Mouse (Mus musculus): ENCODE measurements around the gene Ksr1. TPM values are rescaled to one million over a fixed set of nuclear protein-coding genes. Genes with fewer than 3 reads are reported as not detected.

The Ksr1 gene
- 3.7 and 4.3 TPM in 2 replicates for polyA plus RNA-seq (2016; fragmentation: Nextera tagmentation; extraction: Ambion mirVana)

DNA sequence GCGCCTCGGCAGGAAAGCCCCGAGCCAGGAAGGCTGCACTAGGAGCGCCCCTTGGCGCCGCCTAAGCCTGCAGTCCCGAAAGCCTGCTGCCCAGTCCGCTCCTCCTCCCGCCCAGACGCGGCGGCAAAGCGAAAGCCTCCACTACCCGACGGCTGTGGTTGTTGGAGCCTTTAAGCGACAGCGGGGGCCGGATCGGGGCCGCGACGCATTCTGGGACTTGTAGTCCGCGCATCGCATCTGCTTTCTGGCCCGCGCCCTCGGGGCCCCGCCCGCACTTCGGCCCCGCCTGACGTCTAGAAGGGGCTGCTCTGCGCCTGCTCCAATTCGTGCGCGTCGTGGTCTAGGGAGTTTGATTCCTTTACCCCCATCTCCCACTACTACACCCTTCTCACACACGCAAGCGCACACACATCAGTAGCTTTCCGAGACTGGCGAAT, at the start of gene Ksr1:
TSS of gene Ksr1 (minus strand) at position 77 of the 437 bp plus-strand sequence.
- Histone ChIP-seq H3K36me3 (no peaks in the 10 kb centered on the region), H3K4me3 (peak within 1 kb of the TSS; percentile 87), H3K27me3 (no peaks in the 10 kb centered on the region), H3K27ac (replicated peaks) (peak within 1 kb of the TSS; percentile 90), H3K9me3 (no peaks in the 10 kb centered on the region), H3K9ac (replicated peaks) (peak within 1 kb of the TSS; percentile 89), H3K4me1 (peaks cover 30% of the 10 kb centered on the region), H3K4me2 (replicated peaks) (peak within 1 kb of the TSS; percentile 81)
- 1% methylated on average over 36 of the region's 42 CpGs for WGBS
- peak; percentile 95 for ATAC-seq (ENCODE audit: low FRiP score, low read depth)

DNA sequence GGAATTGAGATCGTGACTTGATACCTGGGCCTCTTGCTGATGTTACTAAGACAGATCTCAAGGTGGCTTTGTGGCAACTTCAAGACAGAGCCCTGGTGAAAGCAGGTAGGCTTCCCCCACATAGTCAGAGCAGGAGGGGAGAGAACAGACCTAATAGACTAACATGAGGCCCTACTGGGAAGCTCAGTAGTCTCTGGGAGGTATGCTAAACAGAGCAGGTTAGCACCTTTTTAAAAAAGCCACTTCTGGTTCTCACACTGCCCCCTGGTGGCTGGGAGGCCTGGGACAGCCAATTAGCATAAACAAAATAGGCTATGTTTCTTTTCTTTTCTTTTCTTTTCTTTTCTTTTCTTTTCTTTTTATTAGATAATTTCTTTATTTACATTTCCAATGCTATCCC, 46.0 kb upstream of the Ksr1 start:
- H3K4me1 ChIP-seq = peaks cover 10% of the 10 kb centered on the region; the same call in 1 of the 2 replicates
- H3K4me3 ChIP-seq = no peak overlapping the region
- WGBS = 95% methylated on average over 1 of the region's 1 CpGs
- no peak overlapping the region for H3K4me2 ChIP-seq (replicated peaks)
- H3K36me3 ChIP-seq = no peaks in the 10 kb centered on the region
- H3K9me3 ChIP-seq = no peaks in the 10 kb centered on the region
- no peaks in the 10 kb centered on the region for H3K27me3 ChIP-seq
- no peak for ATAC-seq (ENCODE audit: low FRiP score, low read depth)
- H3K27ac ChIP-seq (replicated peaks) = no peak overlapping the region
- no peak overlapping the region for H3K9ac ChIP-seq (replicated peaks)

- Histone ChIP-seq H3K36me3 (no peaks in the 10 kb centered on the region), H3K27ac (replicated peaks) (no peak overlapping the region), H3K4me2 (replicated peaks) (no peak overlapping the region), H3K4me1 (0 out of 2 replicates have a peak, but pooled peaks cover 1% of the 10 kb centered on the region), H3K9me3 (no peaks in the 10 kb centered on the region), H3K9ac (replicated peaks) (no peak overlapping the region), H3K4me3 (no peak overlapping the region), H3K27me3 (no peaks in the 10 kb centered on the region)
- ATAC-seq (ENCODE audit: low FRiP score, low read depth) = no peak
- WGBS = 91% methylated on average over 4 of the region's 4 CpGs
Observed at GRCm38 (mm10) chr11:79191214-79191613, 45.0 kb upstream of the Ksr1 start.

DNA sequence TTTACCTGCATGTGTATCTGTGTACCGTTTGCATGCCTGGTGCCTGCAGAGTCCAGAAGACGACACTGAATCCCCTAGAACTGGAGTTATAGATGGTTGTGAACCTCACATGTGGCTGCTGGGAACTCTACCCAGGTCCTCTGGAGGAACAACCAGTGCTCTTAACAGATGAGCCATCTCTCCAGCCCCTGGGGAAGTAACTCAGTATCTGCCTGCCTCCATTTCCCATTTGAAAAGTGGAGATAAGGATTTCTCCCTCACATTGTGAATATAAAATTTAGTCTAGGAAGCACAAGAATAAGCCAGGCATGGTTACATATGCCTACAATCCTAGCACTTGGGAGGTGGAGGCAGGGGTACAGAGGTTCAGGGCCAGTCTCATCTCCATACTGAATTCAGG, 44.0 kb upstream of the Ksr1 start:
- ATAC-seq (ENCODE audit: low FRiP score, low read depth) = no peak
- H3K27me3 ChIP-seq = no peaks in the 10 kb centered on the region
- H3K4me3 ChIP-seq = no peak overlapping the region
- 76% methylated on average over 2 of the region's 2 CpGs for WGBS
- no peaks in the 10 kb centered on the region for H3K4me1 ChIP-seq
- no peak overlapping the region for H3K27ac ChIP-seq (replicated peaks)
- H3K9me3 ChIP-seq = no peaks in the 10 kb centered on the region
- H3K36me3 ChIP-seq = no peaks in the 10 kb centered on the region
- no peak overlapping the region for H3K4me2 ChIP-seq (replicated peaks)
- H3K9ac ChIP-seq (replicated peaks) = no peak overlapping the region

DNA sequence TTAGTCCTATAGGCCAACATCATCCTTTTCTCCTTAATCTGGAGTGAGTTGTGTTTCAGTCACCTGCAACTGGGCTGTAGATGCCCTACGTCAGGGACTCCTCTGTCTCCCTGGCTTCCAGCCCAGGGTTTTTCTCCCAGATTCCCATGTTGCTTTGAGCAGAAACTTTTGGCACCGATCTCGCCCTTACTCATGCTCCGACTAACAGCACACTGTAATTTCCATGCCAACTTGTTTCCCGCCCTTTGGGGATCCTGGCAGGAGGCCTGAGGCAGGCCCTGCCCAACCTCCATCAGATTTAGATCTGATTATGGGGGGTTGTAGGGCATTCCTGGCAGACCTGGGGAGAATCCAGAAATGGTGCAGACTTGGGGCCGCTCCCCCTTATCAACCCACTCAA, 42.0 kb upstream of the Ksr1 start:
- no peak overlapping the region for H3K27ac ChIP-seq (replicated peaks)

GRCm38 (mm10) chr11:79187291-79187690, 41.1 kb upstream of the Ksr1 start:
- Histone ChIP-seq H3K9me3 (no peaks in the 10 kb centered on the region), H3K4me2 (replicated peaks) (no peak overlapping the region), H3K27me3 (no peaks in the 10 kb centered on the region), H3K36me3 (no peaks in the 10 kb centered on the region), H3K4me3 (no peak overlapping the region), H3K4me1 (no peaks in the 10 kb centered on the region), H3K27ac (replicated peaks) (no peak overlapping the region), H3K9ac (replicated peaks) (no peak overlapping the region)
- WGBS = 67% methylated on average over 4 of the region's 4 CpGs
- ATAC-seq (ENCODE audit: low FRiP score, low read depth) = no peak

More for the DNA sequence above, 42.0 kb upstream of the Ksr1 start:
- H3K4me1 ChIP-seq = no peaks in the 10 kb centered on the region
- no peak overlapping the region for H3K4me3 ChIP-seq
- H3K9me3 ChIP-seq = no peaks in the 10 kb centered on the region
- ATAC-seq (ENCODE audit: low FRiP score, low read depth) = no peak
- H3K36me3 ChIP-seq = no peaks in the 10 kb centered on the region
- no peaks in the 10 kb centered on the region for H3K27me3 ChIP-seq
- H3K9ac ChIP-seq (replicated peaks) = no peak overlapping the region
- 91% methylated on average over 6 of the region's 6 CpGs for WGBS
- H3K4me2 ChIP-seq (replicated peaks) = no peak overlapping the region

GRCm38 (mm10) chr11:79185683-79186082, 39.5 kb upstream of the Ksr1 start:
- Histone ChIP-seq H3K36me3 (no peaks in the 10 kb centered on the region), H3K4me2 (replicated peaks) (no peak overlapping the region), H3K4me1 (no peaks in the 10 kb centered on the region), H3K27me3 (no peaks in the 10 kb centered on the region), H3K9me3 (no peaks in the 10 kb centered on the region), H3K27ac (replicated peaks) (no peak overlapping the region), H3K4me3 (no peak overlapping the region), H3K9ac (replicated peaks) (no peak overlapping the region)
- 88% methylated on average over 6 of the region's 6 CpGs for WGBS
- no peak for ATAC-seq (ENCODE audit: low FRiP score, low read depth)

DNA sequence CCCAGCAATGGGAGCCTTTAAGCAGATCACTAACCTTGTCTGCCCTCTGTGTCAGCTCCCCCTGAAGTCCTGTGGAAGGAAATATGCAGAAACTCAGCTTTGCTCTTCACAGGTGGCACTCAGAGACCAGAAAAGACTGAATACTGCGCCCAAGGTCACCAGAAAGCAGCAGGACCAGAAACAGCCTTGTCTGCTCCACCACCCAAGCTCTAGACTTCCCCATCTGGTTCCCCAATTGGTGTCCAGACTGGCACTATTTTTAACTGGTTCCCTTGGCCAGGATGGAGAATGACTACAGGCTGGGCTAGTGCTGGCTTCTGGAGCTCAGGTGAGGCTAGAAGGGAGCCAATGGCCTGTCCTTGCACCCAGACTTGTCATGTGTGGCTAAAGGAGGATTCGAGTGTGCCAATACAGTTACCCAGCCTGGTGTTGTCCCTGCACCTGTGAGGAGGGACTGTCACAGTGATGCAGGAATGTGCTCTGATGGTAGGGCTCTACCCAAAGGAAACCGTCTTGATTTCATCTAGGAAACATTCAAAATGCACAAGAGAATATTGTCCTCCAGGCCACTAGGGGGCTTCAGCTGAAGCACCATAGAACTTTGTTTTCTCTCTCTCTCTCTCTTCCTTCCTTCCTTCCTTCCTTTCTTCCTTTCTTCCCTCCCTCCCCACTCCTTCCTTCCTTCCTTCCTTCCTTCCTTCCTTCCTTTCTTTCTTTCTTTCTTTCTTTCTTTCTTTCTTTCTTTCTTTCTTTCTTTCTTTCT, 38.1 kb upstream of the Ksr1 start:
- 81% methylated on average over 3 of the region's 3 CpGs for WGBS
- Histone ChIP-seq H3K27ac (replicated peaks) (no peak overlapping the region), H3K36me3 (no peaks in the 10 kb centered on the region), H3K4me1 (no peaks in the 10 kb centered on the region), H3K9ac (replicated peaks) (no peak overlapping the region), H3K9me3 (no peaks in the 10 kb centered on the region), H3K27me3 (no peaks in the 10 kb centered on the region), H3K4me2 (replicated peaks) (no peak overlapping the region), H3K4me3 (no peak overlapping the region)
- no peak for ATAC-seq (ENCODE audit: low FRiP score, low read depth)

- WGBS = 86% methylated on average over 6 of the region's 6 CpGs
- Histone ChIP-seq H3K36me3 (no peaks in the 10 kb centered on the region), H3K9ac (replicated peaks) (no peak overlapping the region), H3K27me3 (no peaks in the 10 kb centered on the region), H3K27ac (replicated peaks) (no peak overlapping the region), H3K4me2 (replicated peaks) (no peak overlapping the region), H3K9me3 (no peaks in the 10 kb centered on the region), H3K4me1 (no peaks in the 10 kb centered on the region), H3K4me3 (no peak overlapping the region)
- ATAC-seq (ENCODE audit: low FRiP score, low read depth) = no peak
Observed at GRCm38 (mm10) chr11:79183400-79183799, 37.2 kb upstream of the Ksr1 start.

- Histone ChIP-seq H3K36me3 (no peaks in the 10 kb centered on the region), H3K27ac (replicated peaks) (no peak overlapping the region), H3K4me3 (no peak overlapping the region), H3K27me3 (no peaks in the 10 kb centered on the region), H3K9ac (replicated peaks) (no peak overlapping the region), H3K4me1 (no peaks in the 10 kb centered on the region), H3K9me3 (no peaks in the 10 kb centered on the region), H3K4me2 (replicated peaks) (no peak overlapping the region)
- ATAC-seq (ENCODE audit: low FRiP score, low read depth) = no peak
- WGBS = 81% methylated on average over 12 of the region's 12 CpGs
Observed at GRCm38 (mm10) chr11:79182881-79183280, 36.7 kb upstream of the Ksr1 start.

- Histone ChIP-seq H3K36me3 (no peaks in the 10 kb centered on the region), H3K4me3 (no peak overlapping the region), H3K9me3 (no peaks in the 10 kb centered on the region), H3K9ac (replicated peaks) (no peak overlapping the region), H3K4me1 (no peaks in the 10 kb centered on the region), H3K27ac (replicated peaks) (no peak overlapping the region), H3K4me2 (replicated peaks) (no peak overlapping the region), H3K27me3 (no peaks in the 10 kb centered on the region)
- no peak for ATAC-seq (ENCODE audit: low FRiP score, low read depth)
- WGBS = 94% methylated on average over 4 of the region's 4 CpGs
Observed at GRCm38 (mm10) chr11:79181914-79182313, 35.7 kb upstream of the Ksr1 start.

DNA sequence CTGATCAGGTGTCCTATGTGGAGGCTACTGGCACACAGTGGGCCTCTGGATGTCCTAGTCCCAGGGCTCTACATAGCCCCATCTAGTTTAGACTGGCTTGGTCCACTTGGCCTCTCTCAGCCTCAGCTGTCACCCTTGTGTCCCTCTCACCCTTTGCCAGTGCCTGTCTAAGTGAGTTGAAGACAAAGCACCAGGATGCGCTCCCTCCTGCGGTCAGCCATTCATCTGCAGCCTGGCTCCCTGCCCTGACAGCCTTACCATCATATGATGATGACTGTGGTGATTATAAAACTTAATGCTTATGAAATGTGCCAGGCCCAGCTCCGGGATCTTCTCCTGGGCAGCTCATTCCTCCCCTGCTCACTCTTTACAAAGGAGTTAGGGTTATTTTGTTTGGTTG, 30.5 kb upstream of the Ksr1 start:
- Histone ChIP-seq H3K9ac (replicated peaks) (no peak overlapping the region), H3K4me2 (replicated peaks) (no peak overlapping the region), H3K27ac (replicated peaks) (no peak overlapping the region), H3K27me3 (no peaks in the 10 kb centered on the region), H3K4me1 (no peaks in the 10 kb centered on the region), H3K9me3 (no peaks in the 10 kb centered on the region), H3K4me3 (no peak overlapping the region), H3K36me3 (no peaks in the 10 kb centered on the region)
- 75% methylated on average over 3 of the region's 3 CpGs for WGBS
- ATAC-seq (ENCODE audit: low FRiP score, low read depth) = no peak

- no peak for ATAC-seq (ENCODE audit: low FRiP score, low read depth)
- no peaks in the 10 kb centered on the region for H3K4me1 ChIP-seq
- WGBS = 86% methylated on average over 7 of the region's 7 CpGs
Observed at GRCm38 (mm10) chr11:79172054-79172453, 25.8 kb upstream of the Ksr1 start.

More at GRCm38 (mm10) chr11:79172054-79172453, 25.8 kb upstream of the Ksr1 start:
- H3K36me3 ChIP-seq = no peaks in the 10 kb centered on the region
- H3K4me3 ChIP-seq = no peak overlapping the region
- no peak overlapping the region for H3K9ac ChIP-seq (replicated peaks)
- H3K27ac ChIP-seq (replicated peaks) = no peak overlapping the region
- no peaks in the 10 kb centered on the region for H3K9me3 ChIP-seq
- no peaks in the 10 kb centered on the region for H3K27me3 ChIP-seq
- H3K4me2 ChIP-seq (replicated peaks) = no peak overlapping the region

Measured in midbrain, embryonic 12.5 days (tissue).